Mouse (Mus musculus) G1E (cell line): ENCODE measurements at regions not wholly inside any gene's neighbourhood (a gene's known extent, or its start where the extent isn't known, plus 50 kb on each side); places are given as distances from the start of the nearest gene placed in this dataset.

Experiments used
- ATAC-seq: 2 replicates; pipeline ENCODE4 v1.8.0; 2016; ENCODE audit warnings: mild to moderate bottlenecking; ENCODE audit not compliant: insufficient number of reproducible peaks, poor library complexity, low FRiP score, severe bottlenecking; ENCODE audit errors: extremely low read depth
- DNase-seq: peaks from one replicate; pipeline ENCODE4 v3.0.0; 2012; ENCODE audit warnings: low spot score
- H3K27me3 ChIP-seq: 2 replicates; pipeline ENCODE4 v1.6.1; 2012; ENCODE audit warnings: mild to moderate bottlenecking, low read length, inconsistent platforms; ENCODE audit not compliant: insufficient read depth
- H3K36me3 ChIP-seq: replicated peaks from 2 replicates; pipeline ENCODE3; 2012; ENCODE audit warnings: mild to moderate bottlenecking, inconsistent platforms
- H3K4me1 ChIP-seq: 2 replicates; pipeline ENCODE4 v1.6.1; 2012; ENCODE audit warnings: low read depth, low read length, inconsistent platforms, mixed read lengths; ENCODE audit not compliant: insufficient read depth
- H3K4me3 ChIP-seq: 2 replicates; pipeline ENCODE4 v1.5.1; 2012; ENCODE audit warnings: low read depth, mild to moderate bottlenecking, inconsistent platforms, low read length, moderate library complexity, mixed read lengths
- H3K9me3 ChIP-seq: replicated peaks from 2 replicates; pipeline ENCODE4 v1.6.1; 2012; ENCODE audit warnings: inconsistent platforms
- CTCF ChIP-seq: IDR thresholded peaks from 2 replicates; pipeline ENCODE4 v1.5.1; 2012; ENCODE audit warnings: low read depth, low read length, inconsistent platforms, mixed read lengths
- GATA1 ChIP-seq: IDR thresholded peaks from 2 replicates; pipeline ENCODE4 v1.6.1; 2012; ENCODE audit warnings: borderline replicate concordance, low read length, inconsistent platforms, mixed read lengths
- GATA2 ChIP-seq: IDR thresholded peaks from 2 replicates; pipeline ENCODE4 v1.6.1; 2012; ENCODE audit warnings: low read depth, low read length, inconsistent platforms, borderline replicate concordance
- POLR2AphosphoS5 ChIP-seq: IDR thresholded peaks from 2 replicates; pipeline ENCODE4 v1.6.1; 2012; ENCODE audit warnings: low read depth, low read length, inconsistent platforms; ENCODE audit not compliant: insufficient replicate concordance
- TAL1 ChIP-seq: conservative IDR thresholded peaks from 2 replicates; pipeline ENCODE4 v1.6.1; 2012; ENCODE audit warnings: low read depth, low read length, inconsistent platforms, mixed read lengths

DNA sequence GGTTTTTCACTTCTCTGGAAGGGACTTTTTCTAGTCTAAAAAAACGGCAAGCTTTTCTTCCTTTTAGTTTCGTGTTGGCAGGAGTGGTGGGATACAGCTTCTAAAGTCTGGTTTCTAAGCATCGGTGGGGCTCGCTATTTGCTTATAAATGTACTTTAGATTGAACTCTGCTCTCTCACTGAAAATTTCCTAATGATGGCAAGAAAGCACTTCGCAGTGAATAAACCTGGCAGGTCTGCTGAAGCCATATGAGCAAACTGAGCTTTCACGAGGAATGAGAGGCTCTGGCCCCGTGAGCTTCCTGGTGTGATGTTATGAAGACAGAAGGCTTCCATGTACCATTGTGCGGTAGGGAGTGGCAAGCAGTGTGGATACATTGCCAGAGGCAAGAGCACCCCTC, 380.0 kb upstream of the Smim15 start:
- H3K4me3 ChIP-seq: no peak overlapping the region
- no peaks in the 10 kb centered on the region for H3K4me1 ChIP-seq
- DNase-seq (no peak), ATAC-seq (no peak)
- H3K9me3 ChIP-seq: peaks cover 20% of the 10 kb centered on the region
- no peaks in the 10 kb centered on the region for H3K36me3 ChIP-seq
- H3K27me3 ChIP-seq: peaks cover 19% of the 10 kb centered on the region
- TF ChIP-seq GATA1: no peak
- TF ChIP-seq TAL1: no peak
- TF ChIP-seq GATA2: no peak

DNA sequence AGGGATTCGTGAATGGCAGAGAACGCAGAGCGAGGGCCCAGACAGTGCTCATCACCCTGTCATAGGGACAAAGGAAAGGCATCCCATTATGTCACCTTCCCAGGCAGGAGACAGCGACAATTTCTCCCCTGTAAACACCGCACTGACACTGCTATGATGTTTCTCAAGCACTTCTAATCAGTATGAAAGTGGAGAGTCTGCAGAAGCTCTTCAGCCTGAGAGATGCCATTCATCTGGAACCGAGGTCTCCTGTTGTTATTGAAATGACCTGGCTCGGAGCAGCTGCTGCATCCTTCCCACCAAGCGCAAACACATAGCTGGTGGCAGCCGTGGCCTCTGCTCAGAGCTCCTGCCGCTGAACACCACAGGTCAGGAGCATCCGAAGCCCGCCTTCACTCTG, 380.5 kb upstream of the Smim15 start:
- ATAC-seq (no peak), DNase-seq (no peak)
- peaks cover 19% of the 10 kb centered on the region for H3K27me3 ChIP-seq
- H3K4me1 ChIP-seq: no peaks in the 10 kb centered on the region
- peaks cover 20% of the 10 kb centered on the region for H3K9me3 ChIP-seq
- no peak overlapping the region for H3K4me3 ChIP-seq
- no peak for TF ChIP-seq GATA2
- no peak for TF ChIP-seq CTCF
- TF ChIP-seq GATA1: no peak
- TF ChIP-seq TAL1: no peak
- TF ChIP-seq POLR2AphosphoS5: no peak
- H3K36me3 ChIP-seq: no peaks in the 10 kb centered on the region

DNA sequence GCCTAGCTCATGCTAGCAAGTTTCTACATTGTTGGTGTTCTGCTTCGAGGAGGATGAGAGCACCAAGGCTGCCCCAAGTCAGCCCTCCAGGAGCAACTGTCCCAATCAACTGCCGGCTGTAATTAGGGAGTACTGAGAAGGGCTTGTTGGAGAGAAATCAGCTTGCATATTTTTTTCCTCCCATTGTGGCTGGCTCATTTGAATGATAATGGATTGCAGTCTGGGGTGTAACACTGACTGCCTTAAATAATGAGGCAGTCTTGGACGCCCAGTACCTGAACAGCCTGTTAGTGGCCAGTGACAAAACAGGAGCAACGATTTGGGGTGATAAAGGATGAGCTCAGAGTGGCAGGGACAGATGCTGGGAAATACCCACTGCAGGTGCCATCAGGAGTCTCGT, 382.8 kb upstream of the Smim15 start:
- no peak for TF ChIP-seq POLR2AphosphoS5
- no peak for TF ChIP-seq GATA1
- ATAC-seq: no peak
- DNase-seq: no peak
- Histone ChIP-seq H3K4me3 (no peak overlapping the region), H3K4me1 (no peaks in the 10 kb centered on the region), H3K36me3 (no peaks in the 10 kb centered on the region), H3K27me3 (peaks cover 19% of the 10 kb centered on the region), H3K9me3 (peaks cover 16% of the 10 kb centered on the region)

DNA sequence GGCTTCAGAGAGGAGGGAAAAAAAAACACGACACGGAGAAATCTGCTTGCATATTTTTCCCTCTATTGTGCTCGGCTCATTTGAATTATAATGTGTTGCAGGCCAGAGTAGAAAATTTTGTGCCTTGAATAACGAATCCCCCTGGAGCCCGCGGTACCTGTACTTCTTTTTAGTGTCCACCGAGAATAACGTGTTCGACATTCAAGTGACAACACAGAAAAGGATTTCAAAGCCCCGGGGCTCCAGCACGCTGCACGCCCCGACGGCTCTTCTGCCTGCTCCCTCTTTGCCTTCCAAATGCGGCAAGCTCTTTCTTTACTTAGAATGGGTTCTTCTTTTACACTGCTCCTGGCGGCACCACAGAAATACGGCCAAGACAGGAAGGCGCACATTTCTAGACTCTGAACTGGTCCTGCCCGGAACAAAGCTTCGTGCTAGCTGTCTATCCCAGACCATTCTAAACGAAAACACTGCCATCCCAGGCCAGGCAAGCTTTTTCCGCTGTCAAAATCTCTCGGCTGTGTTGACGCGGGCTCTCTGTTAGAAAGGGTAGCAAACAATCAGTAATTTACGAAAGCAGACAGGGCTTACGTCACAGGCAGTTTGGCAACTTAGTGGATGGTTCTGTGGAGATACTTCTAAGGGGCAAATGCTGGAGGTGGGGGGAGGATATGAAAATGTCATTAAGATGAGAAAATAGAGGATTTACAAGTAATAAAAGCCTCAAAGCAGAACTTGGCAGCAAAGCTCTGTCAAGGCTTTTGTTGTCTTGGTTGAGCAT, 398.2 kb upstream of the Smim15 start:
- no peak overlapping the region for H3K4me3 ChIP-seq

DNA sequence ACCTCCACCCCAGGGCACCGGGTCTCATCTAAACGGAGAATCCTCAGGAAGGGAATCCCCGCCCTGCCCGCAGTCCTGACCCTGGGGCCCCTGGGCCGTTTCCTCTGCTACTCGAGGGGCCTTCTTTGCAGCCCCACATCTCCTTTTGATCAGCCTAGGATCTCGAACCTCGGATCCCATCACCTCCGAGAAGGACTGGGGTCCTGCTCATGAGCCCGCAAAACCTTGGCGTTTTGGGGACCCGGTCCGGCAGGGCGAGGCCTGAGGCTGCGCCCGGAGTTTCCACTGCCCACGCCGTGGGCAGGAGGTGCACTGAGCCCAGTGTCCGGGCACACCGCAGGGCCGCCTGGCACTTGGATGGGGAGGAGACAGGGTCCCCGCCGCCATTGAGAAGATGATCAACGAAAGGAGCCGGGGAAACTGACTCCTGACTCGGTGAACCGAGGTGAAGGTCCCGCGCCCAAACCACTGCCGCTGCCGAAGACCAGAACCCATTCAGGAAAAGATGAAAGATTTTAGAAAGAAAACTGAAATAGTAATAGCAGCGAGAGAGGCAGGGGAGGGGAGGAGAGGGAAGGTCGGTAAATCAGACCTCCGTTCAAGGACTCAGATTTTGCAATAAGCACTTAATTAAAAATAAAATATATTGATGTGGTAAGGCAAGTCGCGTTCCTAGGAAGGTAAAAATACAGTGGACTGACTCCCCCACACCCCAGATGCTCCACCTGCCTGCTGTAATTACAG, 399.0 kb upstream of the Smim15 start:
- Histone ChIP-seq H3K9me3 (peaks cover 16% of the 10 kb centered on the region), H3K4me3 (no peak overlapping the region), H3K27me3 (peaks cover 28% of the 10 kb centered on the region), H3K4me1 (no peaks in the 10 kb centered on the region), H3K36me3 (no peaks in the 10 kb centered on the region)
- DNase-seq (no peak), ATAC-seq (no peak)
- TF ChIP-seq CTCF: no peak
- TF ChIP-seq TAL1: no peak
- TF ChIP-seq GATA1: no peak
- no peak for TF ChIP-seq POLR2AphosphoS5
- no peak for TF ChIP-seq GATA2

More for the DNA sequence above, 398.2 kb upstream of the Smim15 start:
- H3K27me3 ChIP-seq: peaks cover 30% of the 10 kb centered on the region
- H3K9me3 ChIP-seq: peaks cover 16% of the 10 kb centered on the region
- no peak for ATAC-seq
- TF ChIP-seq GATA1: no peak
- TF ChIP-seq CTCF: no peak
- no peak for TF ChIP-seq TAL1
- TF ChIP-seq GATA2: no peak
- no peak for DNase-seq
- no peaks in the 10 kb centered on the region for H3K36me3 ChIP-seq
- no peaks in the 10 kb centered on the region for H3K4me1 ChIP-seq

DNA sequence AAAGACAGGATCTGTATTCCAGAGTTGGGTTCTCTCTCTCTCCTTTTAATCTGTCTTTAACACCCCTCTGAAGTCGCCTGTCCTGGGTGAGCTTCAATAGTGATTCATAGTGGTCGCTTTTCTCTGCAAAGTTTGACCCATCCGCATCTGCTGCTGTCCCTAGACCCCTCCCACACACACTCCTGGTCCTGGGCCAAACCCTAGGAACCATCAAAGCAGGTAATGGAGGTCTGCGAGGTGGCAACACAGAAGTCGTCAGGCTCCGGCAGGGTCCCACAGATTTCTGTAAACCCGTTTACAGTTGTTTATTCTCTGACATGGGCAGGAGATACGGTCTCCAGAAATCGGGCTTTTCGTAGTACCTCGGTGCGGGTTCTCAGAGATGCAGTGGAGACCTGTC, 399.5 kb upstream of the Smim15 start:
- Histone ChIP-seq H3K36me3 (no peaks in the 10 kb centered on the region), H3K27me3 (peaks cover 25% of the 10 kb centered on the region), H3K9me3 (peaks cover 16% of the 10 kb centered on the region), H3K4me3 (no peak overlapping the region), H3K4me1 (no peaks in the 10 kb centered on the region)
- no peak for TF ChIP-seq POLR2AphosphoS5
- no peak for TF ChIP-seq GATA1
- TF ChIP-seq TAL1: no peak
- no peak for TF ChIP-seq CTCF
- TF ChIP-seq GATA2: no peak
- DNase-seq (no peak), ATAC-seq (no peak)
